Mouse (Mus musculus) MEL (cell line): ENCODE data around the gene Zfp759. TPM values are rescaled to one million over a fixed set of nuclear protein-coding genes. Genes with fewer than 3 reads are reported as not detected.
"Not testable (repeated sequence)": the region's sequence is repeated elsewhere in the genome, so short reads cannot be mapped to it uniquely, and the experiment has no call there.

Experiments used
- DNase-seq: peaks from one replicate; pipeline ENCODE4 v3.0.0; 2011; ENCODE audit warnings: low read depth, low spot score
- H3K27ac ChIP-seq: 2 replicates; pipeline ENCODE4 v1.5.1; 2012; ENCODE audit warnings: low read depth, mild to moderate bottlenecking, control low read depth, low read length, moderate library complexity; ENCODE audit not compliant: control insufficient read depth
- H3K27me3 ChIP-seq, 2 experiments: fragments of 150-350 bp in 1 of 2; sonication (generic) in 1 of 2; 2 replicates each; pipeline ENCODE4 v1.6.1; 2012; ENCODE audit warnings: low read length in 2 of 2, mild to moderate bottlenecking in 2 of 2, improper control_type of control experiment in 1 of 2, moderate library complexity in 1 of 2; ENCODE audit not compliant: insufficient read depth in 2 of 2, control insufficient read depth in 1 of 2
- H3K36me3 ChIP-seq, 2 experiments: 2 replicates each; pipeline ENCODE4 v1.6.1; 2012 to 2014; ENCODE audit warnings: low read length in 2 of 2, improper control_type of control experiment in 1 of 2, inconsistent platforms in 1 of 2, mild to moderate bottlenecking in 1 of 2; ENCODE audit not compliant: insufficient read depth in 2 of 2, control insufficient read depth in 1 of 2
- H3K4me1 ChIP-seq, 2 experiments: fragments of 150-350 bp in 1 of 2; sonication (generic) in 1 of 2; 2 replicates each; pipeline ENCODE4 v1.6.1; 2012; ENCODE audit warnings: low read length in 2 of 2, improper control_type of control experiment in 1 of 2, mild to moderate bottlenecking in 1 of 2; ENCODE audit not compliant: insufficient read depth in 2 of 2, control insufficient read depth in 1 of 2
- H3K4me3 ChIP-seq, 2 experiments: fragments of 150-350 bp in 1 of 2; sonication (generic) in 1 of 2; 2 replicates each; pipeline ENCODE4 v1.5.1; 2012; ENCODE audit warnings: low read depth in 2 of 2, low read length in 2 of 2, mild to moderate bottlenecking in 2 of 2, moderate library complexity in 2 of 2, control low read depth in 1 of 2, improper control_type of control experiment in 1 of 2; ENCODE audit not compliant: control insufficient read depth in 1 of 2, insufficient read depth in 1 of 2
- H3K79me2 ChIP-seq: 2 replicates; pipeline ENCODE4 v1.6.1; 2012; ENCODE audit warnings: mild to moderate bottlenecking, low read length, moderate library complexity; ENCODE audit not compliant: control insufficient read depth, poor library complexity, insufficient read depth
- H3K9ac ChIP-seq: 2 replicates; pipeline ENCODE4 v1.6.1; 2012; ENCODE audit warnings: low read depth, mild to moderate bottlenecking, control low read depth, low read length, moderate library complexity; ENCODE audit not compliant: control insufficient read depth, poor library complexity, severe bottlenecking
- H3K9me3 ChIP-seq: fragments of 150-350 bp; sonication (generic); replicated peaks from 2 replicates; pipeline ENCODE4 v1.6.1; 2012; ENCODE audit warnings: mild to moderate bottlenecking, low read length, improper control_type of control experiment, moderate library complexity; ENCODE audit not compliant: insufficient read depth
- GATA1 ChIP-seq: IDR thresholded peaks from 2 replicates; pipeline ENCODE4 v1.6.1; 2011; ENCODE audit warnings: low read depth, low read length, improper control_type of control experiment
- MYB ChIP-seq: IDR thresholded peaks from 2 replicates; pipeline ENCODE4 v1.6.1; 2011; ENCODE audit warnings: mild to moderate bottlenecking, low read depth, low read length, improper control_type of control experiment
- MYC ChIP-seq: IDR thresholded peaks from 2 replicates; pipeline ENCODE4 v1.6.1; 2011; ENCODE audit warnings: low read depth, mild to moderate bottlenecking, low read length, improper control_type of control experiment, moderate library complexity
- POLR2A ChIP-seq, 2 experiments: IDR thresholded peaks; 2 replicates each; pipeline ENCODE4 v1.6.1; 2011 to 2012; ENCODE audit warnings: low read length in 2 of 2, mild to moderate bottlenecking in 2 of 2, control low read depth in 1 of 2, improper control_type of control experiment in 1 of 2, low read depth in 1 of 2, moderate library complexity in 1 of 2; ENCODE audit not compliant: control insufficient read depth in 1 of 2, insufficient read depth in 1 of 2, poor library complexity in 1 of 2
- POLR2AphosphoS2 ChIP-seq: IDR thresholded peaks from 2 replicates; pipeline ENCODE4 v1.6.1; 2011; ENCODE audit warnings: low read length, improper control_type of control experiment
- RAD21 ChIP-seq: IDR thresholded peaks from 2 replicates; pipeline ENCODE4 v1.6.1; 2011; ENCODE audit warnings: mild to moderate bottlenecking, low read depth, low read length, improper control_type of control experiment
- SMC3 ChIP-seq: IDR thresholded peaks from 2 replicates; pipeline ENCODE4 v1.6.1; 2011; ENCODE audit warnings: low read depth, low read length, improper control_type of control experiment
- UBTF ChIP-seq: IDR thresholded peaks from 2 replicates; pipeline ENCODE4 v1.6.1; 2012; ENCODE audit warnings: low read depth, mild to moderate bottlenecking, inconsistent platforms, low read length, improper control_type of control experiment, moderate library complexity, borderline replicate concordance; ENCODE audit not compliant: insufficient read depth
- USF1 ChIP-seq: IDR thresholded peaks from 2 replicates; pipeline ENCODE4 v1.6.1; 2014; ENCODE audit warnings: low read depth, mild to moderate bottlenecking, inconsistent platforms, low read length, improper control_type of control experiment, moderate library complexity
- ZNF384 ChIP-seq: IDR thresholded peaks from 2 replicates; pipeline ENCODE4 v1.6.1; 2012; ENCODE audit warnings: low read depth, mild to moderate bottlenecking, inconsistent platforms, low read length, improper control_type of control experiment
- polyA plus RNA-seq, 2 experiments: library from polyadenylated mRNA; stranded (reverse) in 1 of 2; unstranded in 1 of 2; fragments of >175 nt in 1 of 2; fragments of >200 nt in 1 of 2; gene quantifications; 2 replicates each; pipeline versions ENCODE4 v1.2.1 to v1.2.4; 2012; ENCODE audit warnings: low replicate concordance in 2 of 2, low read depth in 1 of 2; ENCODE audit not compliant: insufficient read length in 2 of 2, insufficient read depth in 1 of 2, missing spikeins in 1 of 2
- total RNA-seq: library from RNA; depleted of rRNA; stranded (reverse); fragments of 300-350 nt; gene quantifications from 2 replicates; pipeline ENCODE4 v1.2.3, GENCODE M21; 2012; rRNA removed

Gene Zfp759
- total and polyA plus RNA-seq, 3 experiments = 1.5 to 2.3 TPM; not detected in 1

- H3K27ac ChIP-seq, DNase-seq: not testable (repeated sequence)
Measured at GRCm38 (mm10) chr13:67172991-67173722, 51.7 kb downstream of the Zfp759 start, which contains the start of gene Rsl1. TSS of gene Rsl1 (plus strand) at chr13:67173182.

GRCm38 (mm10) chr13:67173723-67174055 is 52.2 kb downstream of the Zfp759 start:
- H3K4me1 ChIP-seq = no peaks in the 10 kb centered on the region
- no peak overlapping the region for H3K4me3 ChIP-seq
- H3K27ac ChIP-seq = no peak overlapping the region
- H3K27me3 ChIP-seq = no peaks in the 10 kb centered on the region
- no peak overlapping the region for H3K9ac ChIP-seq
- no peak for TF ChIP-seq POLR2AphosphoS2
- no peak for TF ChIP-seq MYC
- no peak for TF ChIP-seq GATA1
- no peak for TF ChIP-seq RAD21
- no peak for TF ChIP-seq POLR2A (IDR thresholded peaks at IDR 0.05; ENCODE audit: control insufficient read depth in 1 of 2, insufficient read depth in 1 of 2, low read depth in 1 of 2, low read length in 2 of 2, poor library complexity in 1 of 2)
- TF ChIP-seq SMC3 = no peak
- no peak for TF ChIP-seq ZNF384
- no peak for TF ChIP-seq UBTF
- no peak for TF ChIP-seq USF1
- no peak for TF ChIP-seq MYB
- no peaks in the 10 kb centered on the region for H3K79me2 ChIP-seq
- no peaks in the 10 kb centered on the region for H3K9me3 ChIP-seq
- no peaks in the 10 kb centered on the region for H3K36me3 ChIP-seq
- DNase-seq = no peak

More at GRCm38 (mm10) chr13:67172991-67173722, 51.7 kb downstream of the Zfp759 start, which contains the start of gene Rsl1:
- not testable (repeated sequence) for H3K9ac ChIP-seq, H3K4me3 ChIP-seq, H3K27me3 ChIP-seq, H3K79me2 ChIP-seq, H3K36me3 ChIP-seq, H3K4me1 ChIP-seq, H3K9me3 ChIP-seq

Other genes with a start within 250 kb of the Zfp759 start
- 0.42 and 0.58 TPM in 2 replicates for gene Gm10767, start 216.7 kb upstream of the Zfp759 start, total RNA-seq
- 1 to 10 TPM in 1 of 2 experiments, not detected in 1; 1.2 TPM for gene Gm10767, start 216.7 kb upstream of the Zfp759 start, polyA plus RNA-seq
- gene Zfp712, start 60.5 kb upstream of the Zfp759 start, total RNA-seq = 0.69 and 0.85 TPM in 2 replicates
- under 1 TPM in 1 of 2 experiments, not detected in 1; 0.47 TPM for gene Zfp712, start 60.5 kb upstream of the Zfp759 start, polyA plus RNA-seq
- gene Zfp708, start 23.7 kb upstream of the Zfp759 start, total RNA-seq = 0.81 and 1.0 TPM in 2 replicates
- under 1 TPM in 1 of 2 experiments, not detected in 1; 0.39 TPM for gene Zfp708, start 23.7 kb upstream of the Zfp759 start, polyA plus RNA-seq
- gene Gm28557, start 13.1 kb upstream of the Zfp759 start, total RNA-seq = 2.2 and 2.9 TPM in 2 replicates
- gene Gm28557, start 13.1 kb upstream of the Zfp759 start, polyA plus RNA-seq = 1 to 10 TPM in 1 of 2 experiments, not detected in 1; 2.1 TPM
- 0.19 and 0.26 TPM in 2 replicates for gene Rslcan18, start 5.4 kb upstream of the Zfp759 start, total RNA-seq
- under 1 TPM in 1 of 2 experiments, not detected in 1; 0.11 TPM for gene Rslcan18, start 5.4 kb upstream of the Zfp759 start, polyA plus RNA-seq
- gene Rsl1, start 51.5 kb downstream of the Zfp759 start, total RNA-seq = 0.12 TPM in 1 of 2 replicates, not detected in the other
- gene Rsl1, start 51.5 kb downstream of the Zfp759 start, polyA plus RNA-seq = not detected
- gene Zfp455, start 72.8 kb downstream of the Zfp759 start, total RNA-seq = 0.29 and 0.46 TPM in 2 replicates
- under 1 TPM in 1 of 2 experiments, not detected in 1; 0.38 TPM for gene Zfp455, start 72.8 kb downstream of the Zfp759 start, polyA plus RNA-seq
- gene Zfp458, start 156.8 kb downstream of the Zfp759 start, total RNA-seq = 1.4 and 1.6 TPM in 2 replicates
- gene Zfp458, start 156.8 kb downstream of the Zfp759 start, polyA plus RNA-seq = 1 to 10 TPM in 1 of 2 experiments, not detected in 1; 1.3 TPM
- gene Zfp457, start 184.8 kb downstream of the Zfp759 start, total RNA-seq = 1.1 and 1.7 TPM in 2 replicates
- 1 to 10 TPM in 1 of 2 experiments, not detected in 1; 1.4 TPM for gene Zfp457, start 184.8 kb downstream of the Zfp759 start, polyA plus RNA-seq
- 3.2 and 3.9 TPM in 2 replicates for gene Zfp595, start 210.9 kb downstream of the Zfp759 start, total RNA-seq
- 1 to 10 TPM in 1 of 2 experiments, not detected in 1; 2.6 TPM for gene Zfp595, start 210.9 kb downstream of the Zfp759 start, polyA plus RNA-seq
- gene Gm28044, start 238.9 kb downstream of the Zfp759 start, total RNA-seq = 2.5 and 3.6 TPM in 2 replicates
- gene Gm28044, start 238.9 kb downstream of the Zfp759 start, polyA plus RNA-seq = 1 to 10 TPM in 1 of 2 experiments, not detected in 1; 1.1 TPM
- gene Zfp953, start 238.9 kb downstream of the Zfp759 start, total RNA-seq = 0.75 and 0.81 TPM in 2 replicates
- under 1 TPM in 1 of 2 experiments, not detected in 1; 0.84 TPM for gene Zfp953, start 238.9 kb downstream of the Zfp759 start, polyA plus RNA-seq